Mouse (Mus musculus) CD4-positive, CD25-positive, alpha-beta regulatory T cell (primary cell): ENCODE results near the gene Sap25. TPM values are rescaled to one million over a fixed set of nuclear protein-coding genes. Genes with fewer than 3 reads are reported as not detected.

Experiments
- polyA plus RNA-seq: library from polyadenylated mRNA; unstranded; fragments of 100-300 nt; shearing (Covaris generic); gene quantifications from one replicate; pipeline ENCODE4 v1.2.1, GENCODE M21; 2017

Gene Sap25
- polyA plus RNA-seq: 139 TPM

GRCm38 (mm10) chr5:137641054-137641453 is at the start of gene Sap25:
Gene Sap25 (plus strand): TSS chr5:137641334.

GRCm38 (mm10) chr5:137600619-137601364 is 40.3 kb upstream of the Sap25 start, which contains the start of gene Mospd3:
Gene Mospd3 (minus strand): TSS chr5:137601058.

GRCm38 (mm10) chr5:137613550-137613949 is 27.6 kb upstream of the Sap25 start, which contains the start of gene Pcolce:
Gene Pcolce (minus strand): TSS chr5:137613784.

GRCm38 (mm10) chr5:137628498-137629305 is 12.4 kb upstream of the Sap25 start, which contains the start of the genes Fbxo24, Lrch4 and Gm20605:
Gene Fbxo24 (minus strand): TSS chr5:137629002.
Gene Lrch4 (plus strand): TSS chr5:137629121.
Gene Gm20605 (plus strand): TSS chr5:137629175.

DNA sequence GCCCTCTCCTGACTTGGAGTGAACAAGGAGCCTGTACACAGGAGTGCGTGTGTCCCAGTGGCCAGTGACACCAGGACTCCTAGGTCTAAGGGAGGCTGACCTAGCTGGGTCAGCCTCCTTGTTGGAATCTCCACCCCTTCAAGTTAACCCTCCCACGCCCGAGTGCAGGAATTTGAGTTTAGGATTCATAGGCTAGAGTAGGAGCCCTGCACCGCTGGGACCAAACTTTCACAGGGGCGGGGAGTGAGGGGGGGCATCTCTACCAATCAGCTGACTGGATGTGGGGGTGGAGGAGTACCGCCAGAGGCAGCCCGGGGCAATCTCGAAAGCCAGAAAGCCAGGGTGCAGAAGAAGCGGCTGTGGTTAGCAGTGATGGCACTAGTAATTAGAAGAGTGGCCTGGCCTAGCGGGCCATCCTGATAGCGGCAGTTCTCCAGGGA is 4.5 kb downstream of the Sap25 start, which contains the start of gene Irs3:
Gene Irs3, minus strand, starts transcription at position 63 of the 440 bp plus-strand sequence.

DNA sequence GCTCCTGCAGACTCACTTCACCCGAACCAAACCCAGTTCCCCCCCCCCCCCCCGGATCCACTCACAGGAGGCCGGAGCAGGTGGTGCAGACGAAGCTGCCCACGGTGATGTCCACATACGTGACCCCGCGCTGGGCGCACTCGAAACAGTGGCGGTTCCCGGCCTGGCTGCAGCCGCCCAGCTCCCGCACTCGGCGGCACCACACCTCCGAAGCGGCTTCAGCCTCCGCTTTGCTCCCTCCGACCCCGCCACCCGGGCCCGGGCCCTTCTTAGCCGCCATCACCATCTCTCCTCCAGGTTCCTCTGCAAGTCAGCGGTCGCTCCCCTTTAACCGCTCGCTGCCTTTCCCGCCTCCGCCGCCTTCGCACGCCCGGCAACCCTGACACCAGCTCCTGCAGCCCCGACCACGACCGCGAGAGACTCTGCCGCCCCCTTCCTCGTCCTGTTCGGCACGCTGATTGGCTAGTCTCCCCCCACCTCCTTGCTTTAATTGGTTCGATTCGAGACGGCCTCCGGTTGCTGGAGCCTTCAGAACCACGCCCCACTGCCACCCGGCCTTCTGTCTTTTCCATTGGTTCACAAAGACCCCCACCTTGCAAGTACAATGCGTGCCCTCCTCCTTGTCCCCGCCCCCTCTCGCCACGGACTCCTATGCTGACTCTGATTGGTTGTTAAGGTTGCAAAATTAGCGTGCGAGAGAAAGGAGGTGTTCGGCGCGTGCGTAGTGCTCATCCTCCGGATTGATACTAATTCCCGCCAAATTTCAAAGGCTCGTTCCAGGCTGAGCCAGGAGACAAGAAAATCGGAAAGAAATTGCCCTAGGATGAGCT is 43.4 kb downstream of the Sap25 start, which contains the start of gene Agfg2:
Gene Agfg2, minus strand, starts transcription at position 433 of the 830 bp plus-strand sequence.

Other genes with a start within 250 kb of the Sap25 start
- gene Zan, start 164.3 kb upstream of the Sap25 start, polyA plus RNA-seq: 0.36 TPM
- 43.3 TPM for gene Pop7, start 138.8 kb upstream of the Sap25 start, polyA plus RNA-seq
- 19.5 TPM for gene Gigyf1, start 122.8 kb upstream of the Sap25 start, polyA plus RNA-seq
- gene Epo, start 108.1 kb upstream of the Sap25 start, polyA plus RNA-seq: not detected
- 311 TPM for gene Gnb2, start 107.8 kb upstream of the Sap25 start, polyA plus RNA-seq
- gene Actl6b, start 87.8 kb upstream of the Sap25 start, polyA plus RNA-seq: not detected
- gene Tfr2, start 71.5 kb upstream of the Sap25 start, polyA plus RNA-seq: 1.1 TPM
- gene Mospd3, start 40.3 kb upstream of the Sap25 start, polyA plus RNA-seq: 95.7 TPM
- gene Pcolce, start 27.6 kb upstream of the Sap25 start, polyA plus RNA-seq: 2.3 TPM
- 0.73 TPM for gene Fbxo24, start 12.3 kb upstream of the Sap25 start, polyA plus RNA-seq
- 319 TPM for gene Lrch4, start 12.2 kb upstream of the Sap25 start, polyA plus RNA-seq
- 77.8 TPM for gene Gm20605, start 12.2 kb upstream of the Sap25 start, polyA plus RNA-seq
- not detected for gene Irs3, start 4.4 kb downstream of the Sap25 start, polyA plus RNA-seq
- gene Agfg2, start 43.4 kb downstream of the Sap25 start, polyA plus RNA-seq: 28.0 TPM
- 1.9 TPM for gene Nyap1, start 100.3 kb downstream of the Sap25 start, polyA plus RNA-seq
- gene Tsc22d4, start 104.4 kb downstream of the Sap25 start, polyA plus RNA-seq: 387 TPM
- 122 TPM for gene Ppp1r35, start 137.5 kb downstream of the Sap25 start, polyA plus RNA-seq
- gene Mepce, start 146.3 kb downstream of the Sap25 start, polyA plus RNA-seq: 40.7 TPM
- gene Zcwpw1, start 146.5 kb downstream of the Sap25 start, polyA plus RNA-seq: 13.9 TPM
- gene Pilra, start 194.9 kb downstream of the Sap25 start, polyA plus RNA-seq: 1.4 TPM
- gene Pilrb1, start 216.8 kb downstream of the Sap25 start, polyA plus RNA-seq: 2.1 TPM
- 0.65 TPM for gene Pilrb2, start 230.5 kb downstream of the Sap25 start, polyA plus RNA-seq